Mouse (Mus musculus): ENCODE results near the gene Ubl3. TPM values are rescaled to one million over a fixed set of nuclear protein-coding genes. Genes with fewer than 3 reads are reported as not detected.

Ubl3 gene
- polyA plus RNA-seq, 1 experiment from 2014 or later = 27.0 TPM

DNA sequence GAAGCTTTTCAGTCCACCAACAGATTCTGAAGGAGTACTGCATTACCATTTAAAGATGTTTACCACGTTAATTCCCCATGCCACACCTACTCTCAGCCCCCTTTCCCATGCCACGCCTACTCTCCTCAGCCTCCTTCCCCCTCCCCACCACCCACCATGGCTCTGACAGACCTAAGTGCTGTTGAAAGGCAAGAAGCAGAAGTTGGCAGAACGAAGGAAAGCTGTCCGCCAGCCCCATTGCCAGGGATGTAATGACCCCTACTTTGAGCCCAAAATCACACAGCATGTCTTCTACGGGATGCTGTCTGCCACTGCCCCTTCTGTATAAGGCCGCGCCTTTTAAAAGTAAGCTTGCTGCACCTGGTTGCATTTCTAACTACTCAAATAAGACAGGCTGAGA is 1.7 kb upstream of the Ubl3 start:
- H3K9me3 ChIP-seq (ENCODE audit: control insufficient read depth, low read length) = no peaks in the 10 kb centered on the region
- H3K27ac ChIP-seq (ENCODE audit: low read length) = no peak overlapping the region
- H3K9ac ChIP-seq (ENCODE audit: low read depth, low read length) = no peak overlapping the region
- H3K36me3 ChIP-seq (ENCODE audit: control insufficient read depth, insufficient read depth, low read length) = no peaks in the 10 kb centered on the region
- no peak overlapping the region for H3K4me3 ChIP-seq (ENCODE audit: low read length)
- H3K4me2 ChIP-seq (ENCODE audit: low read depth, low read length) = no peak overlapping the region
- H3K27me3 ChIP-seq (replicated peaks; ENCODE audit: control insufficient read depth, insufficient read depth, low read length) = no peaks in the 10 kb centered on the region
- peaks cover 10% of the 10 kb centered on the region for H3K4me1 ChIP-seq (ENCODE audit: control insufficient read depth, insufficient read depth, low read length)
- WGBS = 34% methylated on average over 7 of the region's 7 CpGs
- no peak for ATAC-seq

DNA sequence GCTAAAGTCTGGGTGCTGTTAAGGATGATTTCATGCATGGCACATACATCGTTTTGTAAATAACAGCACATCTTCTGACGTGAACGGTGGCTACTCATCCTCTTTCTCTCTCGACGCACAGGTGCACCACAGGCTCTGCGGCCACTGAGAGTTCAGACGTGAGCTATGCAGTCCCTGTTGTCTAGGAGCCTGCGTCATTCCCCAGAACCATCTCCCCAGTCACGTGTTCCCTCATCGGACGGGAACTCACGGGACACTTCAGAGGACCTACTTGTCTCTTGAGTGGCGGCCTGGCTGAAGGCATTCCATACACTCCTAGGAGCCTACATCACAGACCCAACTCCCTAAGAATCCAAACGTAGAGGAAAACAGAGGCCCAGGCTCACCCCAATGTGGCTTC is 1.1 kb upstream of the Ubl3 start:
- ATAC-seq = no peak
- H3K27ac ChIP-seq (ENCODE audit: low read length) = no peak overlapping the region
- H3K4me2 ChIP-seq (ENCODE audit: low read depth, low read length) = no peak overlapping the region
- peaks cover 10% of the 10 kb centered on the region for H3K4me1 ChIP-seq (ENCODE audit: control insufficient read depth, insufficient read depth, low read length)
- no peak overlapping the region for H3K9ac ChIP-seq (ENCODE audit: low read depth, low read length)
- no peaks in the 10 kb centered on the region for H3K9me3 ChIP-seq (ENCODE audit: control insufficient read depth, low read length)
- no peaks in the 10 kb centered on the region for H3K27me3 ChIP-seq (replicated peaks; ENCODE audit: control insufficient read depth, insufficient read depth, low read length)
- 56% methylated on average over 14 of the region's 14 CpGs for WGBS
- H3K36me3 ChIP-seq (ENCODE audit: control insufficient read depth, insufficient read depth, low read length) = no peaks in the 10 kb centered on the region
- H3K4me3 ChIP-seq (ENCODE audit: low read length) = no peak overlapping the region

DNA sequence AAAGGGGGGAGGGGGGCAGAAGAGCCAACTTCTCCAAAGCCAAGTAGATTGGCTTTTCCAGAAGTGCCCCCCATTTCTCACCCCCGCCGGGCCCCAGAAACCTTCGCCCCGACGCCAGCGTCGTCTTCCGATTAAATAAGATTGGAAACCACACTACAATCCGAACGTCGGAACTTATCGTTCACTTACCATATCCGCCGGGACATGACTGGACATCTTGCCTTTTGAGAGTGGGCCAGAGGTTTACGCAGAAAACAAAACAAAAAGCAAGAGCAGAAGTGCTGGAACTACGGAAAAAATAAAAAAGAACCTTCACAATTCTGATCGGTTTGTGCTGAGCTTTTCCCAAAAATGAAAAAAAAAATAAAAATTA is 839 bp downstream of the Ubl3 start:
- peak overlapping the region; percentile 86 for H3K9ac ChIP-seq (ENCODE audit: low read depth, low read length)
- H3K4me1 ChIP-seq (ENCODE audit: control insufficient read depth, insufficient read depth, low read length) = peaks cover 26% of the 10 kb centered on the region
- WGBS = under 1% methylated on average over 17 of the region's 17 CpGs

GRCm38 (mm10) chr5:148550821-148551763 is 1.5 kb downstream of the Ubl3 start:
- under 1% methylated on average over 28 of the region's 28 CpGs for WGBS
- Histone ChIP-seq H3K4me1 (ENCODE audit: control insufficient read depth, insufficient read depth, low read length) (peaks cover 26% of the 10 kb centered on the region), H3K27me3 (replicated peaks; ENCODE audit: control insufficient read depth, insufficient read depth, low read length) (no peaks in the 10 kb centered on the region), H3K27ac (ENCODE audit: low read length) (peak overlapping the region; percentile 96), H3K9me3 (ENCODE audit: control insufficient read depth, low read length) (no peaks in the 10 kb centered on the region), H3K36me3 (ENCODE audit: control insufficient read depth, insufficient read depth, low read length) (no peaks in the 10 kb centered on the region), H3K4me3 (ENCODE audit: low read length) (peak overlapping the region; percentile 55), H3K9ac (ENCODE audit: low read depth, low read length) (peak overlapping the region; percentile 86), H3K4me2 (ENCODE audit: low read depth, low read length) (peak overlapping the region; percentile 78)
- no peak for ATAC-seq

More for the DNA sequence above, 839 bp downstream of the Ubl3 start:
- Histone ChIP-seq H3K9me3 (ENCODE audit: control insufficient read depth, low read length) (no peaks in the 10 kb centered on the region), H3K4me3 (ENCODE audit: low read length) (peak overlapping the region; percentile 55), H3K36me3 (ENCODE audit: control insufficient read depth, insufficient read depth, low read length) (no peaks in the 10 kb centered on the region), H3K27ac (ENCODE audit: low read length) (peak overlapping the region; percentile 96), H3K4me2 (ENCODE audit: low read depth, low read length) (peak overlapping the region; percentile 78), H3K27me3 (replicated peaks; ENCODE audit: control insufficient read depth, insufficient read depth, low read length) (no peaks in the 10 kb centered on the region)
- ATAC-seq = no peak

GRCm38 (mm10) chr5:148550393-148550792 is 2.2 kb downstream of the Ubl3 start:
- H3K4me2 ChIP-seq (ENCODE audit: low read depth, low read length) = peak overlapping the region; percentile 78
- peaks cover 26% of the 10 kb centered on the region for H3K4me1 ChIP-seq (ENCODE audit: control insufficient read depth, insufficient read depth, low read length)
- H3K9me3 ChIP-seq (ENCODE audit: control insufficient read depth, low read length) = no peaks in the 10 kb centered on the region
- ATAC-seq = no peak
- H3K27me3 ChIP-seq (replicated peaks; ENCODE audit: control insufficient read depth, insufficient read depth, low read length) = no peaks in the 10 kb centered on the region
- H3K36me3 ChIP-seq (ENCODE audit: control insufficient read depth, insufficient read depth, low read length) = no peaks in the 10 kb centered on the region
- peak overlapping the region; percentile 61 for H3K9ac ChIP-seq (ENCODE audit: low read depth, low read length)
- 4% methylated on average over 6 of the region's 6 CpGs for WGBS
- peak overlapping the region; percentile 43 for H3K27ac ChIP-seq (ENCODE audit: low read length)
- peak overlapping the region; percentile 55 for H3K4me3 ChIP-seq (ENCODE audit: low read length)

- no peaks in the 10 kb centered on the region for H3K27me3 ChIP-seq (replicated peaks; ENCODE audit: control insufficient read depth, insufficient read depth, low read length)
- no peaks in the 10 kb centered on the region for H3K36me3 ChIP-seq (ENCODE audit: control insufficient read depth, insufficient read depth, low read length)
- no peaks in the 10 kb centered on the region for H3K9me3 ChIP-seq (ENCODE audit: control insufficient read depth, low read length)
- H3K4me3 ChIP-seq (ENCODE audit: low read length) = no peak overlapping the region
- H3K27ac ChIP-seq (ENCODE audit: low read length) = no peak overlapping the region
- no peak for ATAC-seq
- H3K9ac ChIP-seq (ENCODE audit: low read depth, low read length) = no peak overlapping the region
- H3K4me2 ChIP-seq (ENCODE audit: low read depth, low read length) = peak overlapping the region; percentile 78; the same call in 1 of the 2 replicates
- H3K4me1 ChIP-seq (ENCODE audit: control insufficient read depth, insufficient read depth, low read length) = peaks cover 26% of the 10 kb centered on the region
- WGBS = 34% methylated on average over 4 of the region's 4 CpGs
These were observed 3.3 kb downstream of the Ubl3 start for GRCm38 (mm10) chr5:148549307-148549706.

DNA sequence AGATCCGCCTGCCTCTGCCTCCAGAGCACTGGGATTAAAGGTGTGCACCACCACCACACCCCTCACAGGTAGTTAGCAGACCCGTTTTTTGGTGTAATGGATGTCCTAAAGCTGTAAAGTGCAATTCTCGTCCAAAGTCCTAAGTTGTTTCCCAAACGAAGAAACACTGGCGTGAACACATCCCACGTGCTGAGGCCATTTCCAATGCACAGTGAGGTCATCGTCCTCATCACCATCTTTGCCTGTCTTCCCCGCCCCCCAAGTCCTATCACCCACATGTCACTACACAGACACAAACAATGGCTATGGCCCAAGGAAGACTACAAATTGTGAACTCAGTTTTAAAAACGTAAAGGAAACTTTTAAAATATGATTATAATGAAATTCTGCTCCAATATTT is 4.0 kb downstream of the Ubl3 start:
- no peaks in the 10 kb centered on the region for H3K9me3 ChIP-seq (ENCODE audit: control insufficient read depth, low read length)
- WGBS = 53% methylated on average over 9 of the region's 9 CpGs
- H3K36me3 ChIP-seq (ENCODE audit: control insufficient read depth, insufficient read depth, low read length) = no peaks in the 10 kb centered on the region
- peak overlapping the region; percentile 73 for H3K27ac ChIP-seq (ENCODE audit: low read length)
- peaks cover 26% of the 10 kb centered on the region for H3K4me1 ChIP-seq (ENCODE audit: control insufficient read depth, insufficient read depth, low read length)
- H3K27me3 ChIP-seq (replicated peaks; ENCODE audit: control insufficient read depth, insufficient read depth, low read length) = no peaks in the 10 kb centered on the region
- H3K9ac ChIP-seq (ENCODE audit: low read depth, low read length) = no peak overlapping the region
- ATAC-seq = no peak
- H3K4me2 ChIP-seq (ENCODE audit: low read depth, low read length) = 0 out of 2 replicates have a peak overlapping the region, but pooled peaks have one; percentile 20
- no peak overlapping the region for H3K4me3 ChIP-seq (ENCODE audit: low read length)

GRCm38 (mm10) chr5:148547870-148548456 is 4.6 kb downstream of the Ubl3 start:
- ATAC-seq = no peak
- H3K4me3 ChIP-seq (ENCODE audit: low read length) = peak overlapping the region; percentile 4; the same call in 1 of the 2 replicates
- no peak overlapping the region for H3K9ac ChIP-seq (ENCODE audit: low read depth, low read length)
- no peaks in the 10 kb centered on the region for H3K9me3 ChIP-seq (ENCODE audit: control insufficient read depth, low read length)
- WGBS = 27% methylated on average over 10 of the region's 10 CpGs
- no peaks in the 10 kb centered on the region for H3K27me3 ChIP-seq (replicated peaks; ENCODE audit: control insufficient read depth, insufficient read depth, low read length)
- H3K4me1 ChIP-seq (ENCODE audit: control insufficient read depth, insufficient read depth, low read length) = peaks cover 26% of the 10 kb centered on the region
- H3K27ac ChIP-seq (ENCODE audit: low read length) = peak overlapping the region; percentile 73
- H3K36me3 ChIP-seq (ENCODE audit: control insufficient read depth, insufficient read depth, low read length) = no peaks in the 10 kb centered on the region
- peak overlapping the region; percentile 34 for H3K4me2 ChIP-seq (ENCODE audit: low read depth, low read length)

DNA sequence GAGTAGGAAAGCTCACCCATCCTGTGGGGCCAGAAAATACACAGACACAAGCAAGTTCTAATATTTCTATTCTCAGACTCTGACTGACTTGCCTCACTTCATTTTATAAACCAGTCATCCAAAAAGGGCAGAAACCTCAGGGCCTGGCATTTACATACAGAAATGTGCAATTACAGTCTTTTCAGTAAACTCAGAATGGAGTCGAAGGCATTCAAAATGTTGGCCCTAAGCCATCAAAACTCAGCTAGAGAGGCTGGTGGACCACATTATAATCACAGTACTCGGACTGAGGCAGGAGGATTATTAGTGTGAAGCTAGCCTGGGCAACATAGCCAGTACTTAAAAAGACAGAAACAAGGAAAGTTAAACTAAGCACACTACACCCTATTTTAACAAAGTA is 5.6 kb downstream of the Ubl3 start:
- no peaks in the 10 kb centered on the region for H3K36me3 ChIP-seq (ENCODE audit: control insufficient read depth, insufficient read depth, low read length)
- H3K9ac ChIP-seq (ENCODE audit: low read depth, low read length) = no peak overlapping the region
- H3K4me3 ChIP-seq (ENCODE audit: low read length) = no peak overlapping the region
- peaks cover 32% of the 10 kb centered on the region for H3K4me1 ChIP-seq (ENCODE audit: control insufficient read depth, insufficient read depth, low read length)
- H3K27me3 ChIP-seq (replicated peaks; ENCODE audit: control insufficient read depth, insufficient read depth, low read length) = no peaks in the 10 kb centered on the region
- H3K9me3 ChIP-seq (ENCODE audit: control insufficient read depth, low read length) = no peaks in the 10 kb centered on the region
- no peak for ATAC-seq
- 54% methylated on average over 2 of the region's 2 CpGs for WGBS
- H3K27ac ChIP-seq (ENCODE audit: low read length) = no peak overlapping the region
- no peak overlapping the region for H3K4me2 ChIP-seq (ENCODE audit: low read depth, low read length)
